Mouse (Mus musculus): Measurements from ENCODE around the gene Pcgf1. TPM values are rescaled to one million over a fixed set of nuclear protein-coding genes. Genes with fewer than 3 reads are reported as not detected.
A peak's percentile ranks its signal among the peaks of the same experiment; 100 is the strongest.

Gene Pcgf1
- polyA plus RNA-seq (2012; ENCODE audit: insufficient read depth, low replicate concordance): 6.8 and 7.3 TPM in 2 replicates

DNA sequence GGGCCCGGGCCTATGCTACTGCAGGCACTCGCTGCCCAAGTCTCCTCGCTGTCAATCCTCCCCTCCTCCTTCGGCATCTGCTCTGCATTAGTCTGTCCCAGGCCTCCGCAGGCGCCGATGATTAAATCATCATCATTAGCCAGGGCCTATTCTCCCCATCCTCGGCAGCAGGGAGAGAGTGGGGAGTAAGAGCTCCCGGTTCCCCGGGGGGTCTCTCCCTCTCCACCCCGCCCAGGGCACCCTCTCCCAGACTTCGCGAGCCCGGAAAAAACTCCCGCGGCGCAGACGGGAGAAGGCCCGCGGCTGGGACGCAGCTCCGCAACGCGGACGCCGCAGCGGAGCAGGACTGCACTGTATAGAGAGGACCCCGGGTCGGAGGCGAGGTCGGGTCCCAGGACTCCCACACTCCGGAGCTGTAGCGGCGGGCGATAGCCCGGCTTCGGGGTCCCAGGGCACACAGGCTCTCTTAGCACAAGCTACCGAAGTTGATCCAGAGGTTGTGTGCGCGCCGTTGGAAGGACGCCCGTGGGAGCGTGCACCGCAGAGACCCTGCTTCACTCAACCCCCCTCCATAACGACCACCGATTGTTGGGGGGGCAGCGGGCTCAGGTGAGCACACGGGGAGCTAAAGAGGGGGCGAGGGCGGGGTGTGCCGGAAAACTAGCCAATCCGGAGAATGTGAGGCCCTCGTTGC lies at the start of gene Pcgf1:
Gene Pcgf1, plus strand, starts transcription at position 240 of the 694 bp plus-strand sequence.
- peaks cover 32% of the 10 kb centered on the region for H3K27me3 ChIP-seq (replicated peaks)
- no peaks in the 10 kb centered on the region for H3K9me3 ChIP-seq
- peaks cover 23% of the 10 kb centered on the region for H3K4me1 ChIP-seq
- peak within 1 kb of the TSS; percentile 99 for H3K4me3 ChIP-seq (replicated peaks)
- TF ChIP-seq GATA1 (IDR thresholded peaks at IDR 0.05; ENCODE audit: borderline replicate concordance, low read length) (no peak), FLI1 (IDR thresholded peaks at IDR 0.05; ENCODE audit: low read length) (no peak)
- peaks cover 30% of the 10 kb centered on the region for H3K36me3 ChIP-seq (replicated peaks; ENCODE audit: low read length)

DNA sequence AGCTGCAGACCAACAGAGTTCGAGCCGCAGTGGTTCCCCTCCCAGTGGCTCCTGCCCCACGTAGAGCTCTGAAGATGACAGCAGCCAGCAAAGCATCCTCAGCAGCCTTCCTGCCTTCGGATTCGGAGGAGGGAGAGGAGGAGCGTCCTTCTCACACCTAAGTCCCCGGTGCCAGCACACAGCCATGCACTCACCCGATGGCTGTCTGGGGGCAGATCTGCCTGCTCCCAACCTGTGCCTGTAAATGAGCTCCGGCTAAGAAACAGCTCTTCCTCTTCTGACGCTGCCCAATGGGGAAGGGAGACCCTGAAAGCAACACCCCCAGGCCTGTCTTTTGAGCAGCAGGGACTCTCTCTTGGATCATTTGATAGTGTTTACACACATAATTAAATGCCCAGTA lies 47.9 kb upstream of the Pcgf1 start:
- peak overlapping the region; percentile 50 for H3K4me3 ChIP-seq (replicated peaks)
- TF ChIP-seq FLI1 (IDR thresholded peaks at IDR 0.05; ENCODE audit: low read length): no peak

DNA sequence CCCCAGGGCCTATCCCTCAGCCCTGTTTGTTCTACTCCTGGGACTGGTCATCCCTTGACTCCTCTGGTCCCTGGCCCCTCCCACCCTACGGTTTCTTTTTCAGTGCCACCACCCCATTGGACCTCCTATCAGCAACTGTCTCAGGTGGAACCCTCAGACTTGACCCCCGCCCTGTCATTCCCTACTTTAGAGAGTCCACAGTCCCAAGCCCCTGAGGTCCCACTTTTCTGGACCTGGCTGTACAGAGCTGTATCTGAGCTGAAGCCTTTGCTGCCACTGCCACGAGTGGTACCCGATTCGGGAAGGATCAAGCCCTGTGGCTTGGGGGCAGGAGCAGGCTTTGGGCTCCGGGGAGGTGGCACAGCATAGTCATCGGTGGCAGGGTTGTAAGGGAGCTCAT lies 46.6 kb upstream of the Pcgf1 start:
- TF ChIP-seq FLI1 (IDR thresholded peaks at IDR 0.05; ENCODE audit: low read length): no peak
- no peak for TF ChIP-seq GATA1 (IDR thresholded peaks at IDR 0.05; ENCODE audit: borderline replicate concordance, low read length)
- H3K4me1 ChIP-seq: peaks cover 91% of the 10 kb centered on the region
- H3K36me3 ChIP-seq (replicated peaks; ENCODE audit: low read length): peaks cover 53% of the 10 kb centered on the region
- no peaks in the 10 kb centered on the region for H3K27me3 ChIP-seq (replicated peaks)
- peak overlapping the region; percentile 92 for H3K4me3 ChIP-seq (replicated peaks)
- no peaks in the 10 kb centered on the region for H3K9me3 ChIP-seq

More for the DNA sequence above, 47.9 kb upstream of the Pcgf1 start:
- Histone ChIP-seq H3K4me1 (peaks cover 89% of the 10 kb centered on the region), H3K27me3 (replicated peaks) (no peaks in the 10 kb centered on the region), H3K36me3 (replicated peaks; ENCODE audit: low read length) (peaks cover 46% of the 10 kb centered on the region), H3K9me3 (no peaks in the 10 kb centered on the region)

DNA sequence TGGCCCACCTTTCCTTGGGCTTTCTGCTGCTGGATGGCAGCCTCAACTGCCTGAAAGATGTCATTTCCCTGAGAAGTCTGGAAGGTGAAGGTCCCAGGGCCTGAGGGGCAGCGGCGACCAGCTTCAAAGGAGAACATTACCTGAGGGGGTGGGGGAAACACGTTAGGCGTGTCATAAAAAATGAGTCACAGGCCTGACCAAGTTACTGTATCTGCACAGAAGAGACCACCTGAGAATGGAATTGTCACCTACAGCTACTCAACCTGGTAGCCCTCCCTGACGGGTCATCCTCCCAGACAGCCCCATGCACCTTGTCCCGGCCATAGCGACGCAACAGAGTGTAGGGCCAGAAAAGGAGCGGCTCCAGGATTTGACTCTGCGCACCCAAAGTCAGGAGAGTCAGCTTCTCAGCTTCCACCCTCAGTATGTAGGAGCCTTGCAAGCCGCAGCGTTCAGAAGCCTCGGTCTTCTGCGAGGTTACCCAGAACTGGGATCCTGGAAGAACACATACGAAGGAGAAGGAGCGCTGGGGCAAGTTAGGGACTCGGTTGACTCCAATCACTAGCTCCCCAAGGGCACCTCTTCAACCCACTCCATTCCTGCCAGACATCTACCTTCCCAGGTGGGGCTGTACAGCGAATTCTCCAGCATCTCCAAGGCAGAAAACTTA lies 45.6 kb upstream of the Pcgf1 start:
- H3K27me3 ChIP-seq (replicated peaks): no peaks in the 10 kb centered on the region
- peaks cover 89% of the 10 kb centered on the region for H3K4me1 ChIP-seq
- TF ChIP-seq FLI1 (IDR thresholded peaks at IDR 0.05; ENCODE audit: low read length) (no peak), GATA1 (IDR thresholded peaks at IDR 0.05; ENCODE audit: borderline replicate concordance, low read length) (no peak)
- H3K9me3 ChIP-seq: no peaks in the 10 kb centered on the region
- H3K36me3 ChIP-seq (replicated peaks; ENCODE audit: low read length): peaks cover 53% of the 10 kb centered on the region
- peak overlapping the region; percentile 92 for H3K4me3 ChIP-seq (replicated peaks)

DNA sequence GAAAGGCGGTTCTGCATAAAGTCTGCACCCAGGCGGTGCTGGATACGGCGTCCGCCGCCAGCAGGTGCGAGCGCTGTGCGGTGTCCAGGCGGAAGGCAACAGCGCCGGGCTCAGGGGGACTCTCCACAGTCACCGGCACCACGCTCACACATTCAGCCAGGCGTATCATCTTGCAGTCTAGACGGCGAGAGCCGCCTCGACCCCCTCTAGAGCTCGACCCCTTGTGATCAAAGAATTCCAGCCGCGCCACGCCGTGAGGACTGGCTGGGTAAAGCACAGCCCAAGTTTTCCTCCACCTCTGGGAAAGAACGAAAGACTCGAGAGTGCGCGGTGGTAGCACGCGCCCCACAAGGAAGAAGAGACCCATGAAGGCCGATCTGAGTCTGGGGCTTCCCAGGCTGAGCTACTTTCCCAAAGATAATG lies 44.9 kb upstream of the Pcgf1 start:
- peaks cover 58% of the 10 kb centered on the region for H3K36me3 ChIP-seq (replicated peaks; ENCODE audit: low read length)
- H3K4me1 ChIP-seq: peaks cover 88% of the 10 kb centered on the region
- peak overlapping the region; percentile 92 for H3K4me3 ChIP-seq (replicated peaks)
- H3K27me3 ChIP-seq (replicated peaks): no peaks in the 10 kb centered on the region
- TF ChIP-seq GATA1 (IDR thresholded peaks at IDR 0.05; ENCODE audit: borderline replicate concordance, low read length): no peak
- no peak for TF ChIP-seq FLI1 (IDR thresholded peaks at IDR 0.05; ENCODE audit: low read length)
- H3K9me3 ChIP-seq: no peaks in the 10 kb centered on the region

GRCm38 (mm10) chr6:83033249-83034185 lies 44.2 kb upstream of the Pcgf1 start, which contains the start of the genes Dok1 and Loxl3:
TSS of gene Dok1 (minus strand) at chr6:83033471.
TSS of gene Loxl3 (plus strand) at chr6:83034173.
- peak within 1 kb of the TSS; percentile 92 for H3K4me3 ChIP-seq (replicated peaks)
- TF ChIP-seq FLI1 (IDR thresholded peaks at IDR 0.05; ENCODE audit: low read length) (no peak), GATA1 (IDR thresholded peaks at IDR 0.05; ENCODE audit: borderline replicate concordance, low read length) (no peak)
- no peaks in the 10 kb centered on the region for H3K27me3 ChIP-seq (replicated peaks)
- no peaks in the 10 kb centered on the region for H3K9me3 ChIP-seq
- H3K36me3 ChIP-seq (replicated peaks; ENCODE audit: low read length): peaks cover 60% of the 10 kb centered on the region
- H3K4me1 ChIP-seq: peaks cover 88% of the 10 kb centered on the region

GRCm38 (mm10) chr6:83034463-83035055 lies 43.1 kb upstream of the Pcgf1 start:
- Histone ChIP-seq H3K27me3 (replicated peaks) (no peaks in the 10 kb centered on the region), H3K9me3 (no peaks in the 10 kb centered on the region), H3K4me1 (peaks cover 86% of the 10 kb centered on the region), H3K36me3 (replicated peaks; ENCODE audit: low read length) (peaks cover 53% of the 10 kb centered on the region), H3K4me3 (replicated peaks) (peak overlapping the region; percentile 92)
- no peak for TF ChIP-seq GATA1 (IDR thresholded peaks at IDR 0.05; ENCODE audit: borderline replicate concordance, low read length)
- TF ChIP-seq FLI1 (IDR thresholded peaks at IDR 0.05; ENCODE audit: low read length): no peak

DNA sequence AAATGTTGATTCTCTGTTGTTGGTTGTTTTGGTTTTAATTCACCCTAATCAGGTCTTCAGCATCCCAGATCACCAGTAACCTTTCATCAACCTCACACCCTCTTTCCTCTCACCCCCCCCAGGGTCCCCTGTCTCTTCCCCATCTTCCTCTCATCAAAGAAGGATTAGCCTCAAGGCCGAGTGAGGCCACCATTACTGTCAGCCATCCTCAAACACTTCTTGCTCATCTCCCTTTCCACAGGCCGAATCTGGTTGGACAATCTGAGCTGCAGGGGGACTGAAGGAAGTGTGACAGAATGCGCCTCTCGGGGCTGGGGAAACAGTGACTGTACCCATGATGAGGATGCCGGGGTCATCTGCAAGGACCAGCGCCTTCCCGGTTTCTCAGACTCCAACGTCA lies 40.5 kb upstream of the Pcgf1 start:
- peaks cover 41% of the 10 kb centered on the region for H3K36me3 ChIP-seq (replicated peaks; ENCODE audit: low read length)
- no peaks in the 10 kb centered on the region for H3K27me3 ChIP-seq (replicated peaks)
- TF ChIP-seq GATA1 (IDR thresholded peaks at IDR 0.05; ENCODE audit: borderline replicate concordance, low read length) (no peak), FLI1 (IDR thresholded peaks at IDR 0.05; ENCODE audit: low read length) (no peak)
- no peak overlapping the region for H3K4me3 ChIP-seq (replicated peaks)
- H3K4me1 ChIP-seq: peaks cover 83% of the 10 kb centered on the region
- no peaks in the 10 kb centered on the region for H3K9me3 ChIP-seq

- Histone ChIP-seq H3K9me3 (no peaks in the 10 kb centered on the region), H3K36me3 (replicated peaks; ENCODE audit: low read length) (peaks cover 44% of the 10 kb centered on the region), H3K27me3 (replicated peaks) (no peaks in the 10 kb centered on the region), H3K4me3 (replicated peaks) (peak overlapping the region; percentile 66), H3K4me1 (peaks cover 87% of the 10 kb centered on the region)
- TF ChIP-seq GATA1 (IDR thresholded peaks at IDR 0.05; ENCODE audit: borderline replicate concordance, low read length) (no peak), FLI1 (IDR thresholded peaks at IDR 0.05; ENCODE audit: low read length) (no peak)
Measured at GRCm38 (mm10) chr6:83038496-83039012, 39.1 kb upstream of the Pcgf1 start.
